Mouse (Mus musculus): ENCODE data around the gene Amigo3. TPM values are rescaled to one million over a fixed set of nuclear protein-coding genes. Genes with fewer than 3 reads are reported as not detected.
"Not testable (repeated sequence)": the region's sequence is repeated elsewhere in the genome, so short reads cannot be mapped to it uniquely, and the experiment has no call there.

The Amigo3 gene
- 1 to 10 TPM; 2.0 to 2.1 TPM for total RNA-seq (2021)
- long read RNA-seq, partial matches to known transcripts = 0 of 1 reads
- long read RNA-seq, other reads (novel, unspliced or antisense) = 0 of 1 reads

- DNase-seq (ENCODE audit: low spot score in 2 of 2) = peak; percentile 99
Observed at GRCm38 (mm10) chr9:108052885-108053664, at the start of gene Amigo3. TSS of gene Amigo3 (plus strand) at chr9:108053159.

- DNase-seq (ENCODE audit: low spot score in 2 of 2) = peak in 1 of 2 experiments; percentile 20
Observed at GRCm38 (mm10) chr9:108003531-108003890, 49.4 kb upstream of the Amigo3 start.

- no peak for DNase-seq (ENCODE audit: low spot score in 2 of 2)
Observed at GRCm38 (mm10) chr9:108008041-108008440, 44.9 kb upstream of the Amigo3 start.

- no peak for DNase-seq (ENCODE audit: low spot score in 2 of 2)
Observed at GRCm38 (mm10) chr9:108010385-108010784, 42.6 kb upstream of the Amigo3 start.

GRCm38 (mm10) chr9:108013577-108013976 lies 39.4 kb upstream of the Amigo3 start:
- not testable (repeated sequence) for DNase-seq (ENCODE audit: low spot score in 2 of 2)

- no peak for DNase-seq (ENCODE audit: low spot score in 2 of 2)
Observed at GRCm38 (mm10) chr9:108017127-108017526, 35.8 kb upstream of the Amigo3 start.

- no peak for DNase-seq (ENCODE audit: low spot score in 2 of 2)
Observed at GRCm38 (mm10) chr9:108020741-108021140, 32.2 kb upstream of the Amigo3 start.

- DNase-seq (ENCODE audit: low spot score in 2 of 2) = no peak
Observed at GRCm38 (mm10) chr9:108023216-108023615, 29.7 kb upstream of the Amigo3 start.

- no peak for DNase-seq (ENCODE audit: low spot score in 2 of 2)
Observed at GRCm38 (mm10) chr9:108026584-108026983, 26.4 kb upstream of the Amigo3 start.

- no peak for DNase-seq (ENCODE audit: low spot score in 2 of 2)
Observed at GRCm38 (mm10) chr9:108027867-108028266, 25.1 kb upstream of the Amigo3 start.

GRCm38 (mm10) chr9:108032126-108032525 lies 20.8 kb upstream of the Amigo3 start:
- no peak for DNase-seq (ENCODE audit: low spot score in 2 of 2)

GRCm38 (mm10) chr9:108035331-108036156 lies 17.4 kb upstream of the Amigo3 start:
- no peak for DNase-seq (ENCODE audit: low spot score in 2 of 2)

- no peak for DNase-seq (ENCODE audit: low spot score in 2 of 2)
Observed at GRCm38 (mm10) chr9:108044751-108045492, 8.0 kb upstream of the Amigo3 start.

- DNase-seq (ENCODE audit: low spot score in 2 of 2) = no peak
Observed at GRCm38 (mm10) chr9:108046582-108046981, 6.4 kb upstream of the Amigo3 start.

- DNase-seq (ENCODE audit: low spot score in 2 of 2) = no peak
Observed at GRCm38 (mm10) chr9:108047601-108048565, 5.1 kb upstream of the Amigo3 start.

- DNase-seq (ENCODE audit: low spot score in 2 of 2) = no peak
Observed at GRCm38 (mm10) chr9:108048566-108048955, 4.4 kb upstream of the Amigo3 start.

- peak; percentile 93 to 95 for DNase-seq (ENCODE audit: low spot score in 2 of 2)
Observed at GRCm38 (mm10) chr9:108049016-108049455, 3.9 kb upstream of the Amigo3 start, which contains the start of gene Gmppb. TSS of gene Gmppb (plus strand) at chr9:108049242.

GRCm38 (mm10) chr9:108049561-108050251 lies 3.3 kb upstream of the Amigo3 start:
- DNase-seq (ENCODE audit: low spot score in 2 of 2) = no peak

GRCm38 (mm10) chr9:108051184-108051930 lies 1.6 kb upstream of the Amigo3 start:
- no peak for DNase-seq (ENCODE audit: low spot score in 2 of 2)
